Mouse (Mus musculus) megakaryocyte, adult 5-6 weeks (primary cell): ENCODE results near the gene Lgr5. TPM values are rescaled to one million over a fixed set of nuclear protein-coding genes. Genes with fewer than 3 reads are reported as not detected.
A peak's percentile ranks its signal among the peaks of the same experiment; 100 is the strongest.

Experiments used
- ATAC-seq: 2 replicates; pipeline ENCODE4 v1.8.0; 2016; ENCODE audit warnings: mild to moderate bottlenecking, inconsistent platforms; ENCODE audit not compliant: poor library complexity, severe bottlenecking
- total RNA-seq, 2 experiments: library from RNA; stranded (forward) in 1 of 2; stranded (reverse) in 1 of 2; fragments of 153-499, 151-499 nt in 1 of 2; fragments of 221-1000, 200-1000 nt in 1 of 2; gene quantifications; 2 replicates each; pipeline versions ENCODE4 v1.2.3 to v1.2.4; 2015 to 2017

Gene Lgr5
- not detected in 2 replicates for total RNA-seq (2015)
- 0.11 and 1.3 TPM in 2 replicates for total RNA-seq (2017)

DNA sequence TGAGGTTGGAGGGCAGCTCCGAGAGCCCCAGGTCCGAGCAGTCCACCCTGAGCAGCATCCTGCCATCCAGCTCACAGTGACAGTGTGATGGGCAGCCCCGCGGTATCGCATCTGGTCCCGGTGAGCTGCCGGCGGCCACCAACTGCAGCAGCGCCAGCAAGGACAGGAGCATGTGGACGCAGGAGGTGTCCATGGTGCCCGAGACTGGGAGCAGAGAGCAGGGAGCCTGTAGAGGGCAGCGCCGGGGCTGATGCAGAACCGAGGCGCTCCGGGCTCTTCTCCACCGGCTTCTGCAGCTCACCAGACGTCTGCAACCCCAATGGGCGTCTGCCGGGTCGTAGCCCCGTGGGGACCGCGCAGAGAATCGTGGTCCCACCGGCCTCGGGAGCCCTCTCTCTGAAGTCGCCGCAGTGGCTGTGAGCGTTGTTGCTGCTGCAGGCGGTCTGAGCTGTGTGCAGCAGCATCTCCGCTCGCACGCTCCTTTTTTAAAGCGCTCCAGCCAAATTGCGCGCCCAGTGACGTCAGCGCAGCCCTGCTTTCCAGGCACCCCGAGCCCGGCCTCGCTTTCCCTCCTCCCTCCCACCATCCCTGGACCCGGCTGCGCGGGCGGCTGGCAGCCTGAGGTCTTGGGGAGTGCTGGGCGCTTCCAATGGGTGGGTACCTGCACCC is at the start of gene Lgr5:
Gene Lgr5, minus strand, starts transcription at position 480 of the 669 bp plus-strand sequence.
- ATAC-seq, result 0 out of 2 replicates have a peak, but pooled peaks have one; percentile 3

DNA sequence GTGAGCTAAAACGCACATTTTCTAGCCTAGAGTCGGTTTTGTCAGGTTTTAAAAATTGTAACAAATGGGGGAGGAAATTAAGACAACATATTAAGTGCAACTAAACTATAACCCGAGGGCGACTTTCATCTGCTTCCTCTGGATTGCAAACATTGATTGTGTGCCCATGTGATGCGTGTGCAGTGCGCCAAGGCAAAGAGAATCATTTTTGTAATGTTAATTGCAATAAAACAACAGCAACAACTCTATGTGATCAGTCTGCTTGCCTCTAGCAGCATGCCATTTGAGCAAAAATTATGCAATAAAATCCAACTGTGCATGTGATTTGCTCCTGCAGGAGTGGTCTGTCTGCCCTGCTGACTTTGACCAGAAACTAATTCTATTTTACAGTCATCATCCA is 39.1 kb upstream of the Lgr5 start:
- ATAC-seq, result no peak

DNA sequence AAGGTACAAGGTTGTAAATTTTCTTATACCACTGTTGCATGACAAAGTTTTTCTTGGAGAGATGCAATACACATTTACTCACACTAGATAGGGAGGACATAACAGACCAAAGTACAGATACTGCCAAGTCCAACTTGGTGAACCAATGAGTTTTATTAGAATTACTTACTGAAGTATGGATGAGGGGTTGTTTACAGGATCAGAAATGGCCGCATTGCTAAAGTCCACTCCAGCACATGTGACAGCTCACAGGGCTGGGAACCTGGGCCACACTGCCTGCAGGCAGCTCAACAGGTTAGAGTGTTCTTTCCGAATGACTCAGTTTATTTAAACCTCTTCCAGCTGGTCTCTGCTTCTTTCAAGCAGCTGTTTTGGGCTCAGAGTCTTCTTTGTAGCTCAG is 37.4 kb upstream of the Lgr5 start:
- ATAC-seq, result no peak

DNA sequence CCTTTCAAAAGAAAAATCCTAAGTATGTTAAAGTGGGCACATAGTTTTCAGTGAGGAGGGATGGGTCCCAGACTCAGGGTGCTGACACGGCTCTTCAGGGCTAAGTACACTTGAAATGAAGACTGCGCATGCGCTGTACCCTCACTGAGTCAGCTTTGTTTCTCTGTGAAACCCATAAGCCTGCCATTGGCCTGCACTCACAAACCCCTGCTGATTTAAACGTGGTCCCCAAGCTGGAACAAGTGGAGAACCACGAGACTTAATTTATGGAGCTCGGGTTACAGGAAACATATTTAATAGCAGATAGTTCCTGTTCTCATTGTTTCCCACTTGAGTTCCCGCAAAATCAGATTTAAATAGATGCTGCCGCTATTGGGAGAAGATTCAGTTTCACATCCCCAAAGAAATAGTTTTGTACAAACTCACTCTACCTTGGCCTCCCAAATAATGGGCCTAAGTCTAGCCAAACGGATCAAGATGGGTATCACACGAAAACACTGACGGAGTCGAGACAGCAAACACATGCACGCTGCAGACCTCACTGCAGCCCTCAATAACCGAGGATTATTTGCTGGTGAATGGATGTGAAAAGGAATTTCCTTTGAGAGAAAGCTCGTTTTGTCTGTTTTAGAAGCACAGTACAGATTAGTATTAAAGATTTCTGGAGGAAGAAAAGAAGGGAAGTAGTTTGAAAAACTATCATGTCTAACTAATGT is 36.5 kb upstream of the Lgr5 start:
- ATAC-seq, result peak; percentile 68

DNA sequence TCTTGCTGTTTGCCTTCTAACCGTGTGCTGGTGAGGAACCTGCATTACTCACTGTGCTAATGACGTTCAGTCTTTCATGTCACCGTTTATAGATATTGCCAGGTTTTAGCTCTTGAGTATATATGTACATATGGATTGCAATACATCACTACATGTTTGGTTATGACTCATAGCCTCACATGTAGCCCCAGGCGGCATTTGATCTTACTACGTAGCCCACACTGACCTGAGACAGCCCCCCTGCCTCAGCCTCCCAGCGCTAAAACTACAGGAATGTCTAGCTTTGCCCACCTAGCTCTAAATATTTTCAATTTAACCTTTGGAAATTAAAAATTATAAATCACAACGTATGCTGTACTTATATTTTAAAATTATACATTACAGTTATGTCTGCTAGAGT is 35.9 kb upstream of the Lgr5 start:
- ATAC-seq, result no peak

DNA sequence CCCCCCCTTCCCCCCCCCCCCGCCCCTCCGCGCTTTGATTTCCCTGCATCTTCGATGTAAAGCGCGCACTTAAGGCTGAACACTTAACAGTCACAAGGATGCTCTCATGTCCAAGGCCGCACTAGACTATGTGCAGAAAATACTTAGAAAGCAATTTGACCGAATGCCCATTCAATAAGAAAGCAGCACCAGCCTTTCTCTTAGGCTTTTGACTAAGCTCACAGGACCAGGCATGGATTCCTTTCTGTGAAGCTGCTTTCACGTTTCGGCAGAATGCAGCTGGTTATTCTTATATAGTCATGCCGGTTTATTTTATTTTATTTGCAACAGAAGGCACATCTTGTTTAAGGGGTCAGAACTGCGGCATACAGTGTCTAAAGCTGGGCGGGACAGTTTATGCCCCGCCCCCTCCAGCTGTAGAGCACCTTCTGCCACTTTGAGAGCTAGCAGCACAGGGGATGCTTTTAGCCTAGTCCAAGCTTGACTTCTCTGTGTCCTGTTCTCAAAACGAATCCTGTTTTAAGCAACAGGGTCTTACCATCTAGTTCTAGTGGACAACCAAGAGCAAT is 30.8 kb upstream of the Lgr5 start:
- ATAC-seq, result no peak

DNA sequence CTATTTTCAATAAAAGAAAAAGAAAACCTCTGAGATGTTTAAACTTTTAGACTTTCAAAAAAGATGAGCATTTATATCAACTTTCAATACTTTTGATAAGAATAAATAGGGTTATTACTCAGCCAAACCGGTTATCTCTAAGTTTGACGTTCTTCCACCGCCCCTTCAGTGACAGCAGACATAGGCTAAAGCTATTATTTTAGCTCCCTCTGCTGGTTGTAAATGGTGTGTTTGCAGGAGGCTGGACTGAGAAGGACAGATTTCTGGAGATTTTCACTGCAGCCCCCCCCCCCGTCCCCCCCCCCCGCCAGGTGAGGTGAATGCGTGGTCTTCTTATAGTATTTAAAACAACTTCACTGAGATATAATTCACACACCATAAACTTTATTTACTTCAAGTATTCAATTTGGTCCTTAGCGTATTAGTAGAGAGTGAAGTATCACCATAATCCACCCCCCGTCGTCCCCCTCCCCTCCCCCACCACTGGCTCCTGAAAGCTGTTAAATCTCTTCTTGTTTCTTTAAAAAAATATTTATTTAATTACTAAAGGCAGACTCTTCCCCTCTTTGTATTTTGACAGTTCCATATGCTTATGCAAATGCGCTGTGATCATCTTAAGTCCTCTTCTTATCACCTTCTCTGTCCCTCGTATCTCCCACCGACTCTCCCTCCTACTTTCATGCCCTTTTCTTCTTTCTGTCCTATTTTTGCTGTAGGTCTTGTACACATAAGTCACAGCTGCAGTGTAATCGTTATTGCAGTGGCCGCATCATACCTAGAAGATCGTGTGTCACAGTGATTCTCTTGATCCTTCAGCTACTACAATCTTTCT is 30.1 kb upstream of the Lgr5 start:
- ATAC-seq, result 0 out of 2 replicates have a peak, but pooled peaks have one; percentile 49

DNA sequence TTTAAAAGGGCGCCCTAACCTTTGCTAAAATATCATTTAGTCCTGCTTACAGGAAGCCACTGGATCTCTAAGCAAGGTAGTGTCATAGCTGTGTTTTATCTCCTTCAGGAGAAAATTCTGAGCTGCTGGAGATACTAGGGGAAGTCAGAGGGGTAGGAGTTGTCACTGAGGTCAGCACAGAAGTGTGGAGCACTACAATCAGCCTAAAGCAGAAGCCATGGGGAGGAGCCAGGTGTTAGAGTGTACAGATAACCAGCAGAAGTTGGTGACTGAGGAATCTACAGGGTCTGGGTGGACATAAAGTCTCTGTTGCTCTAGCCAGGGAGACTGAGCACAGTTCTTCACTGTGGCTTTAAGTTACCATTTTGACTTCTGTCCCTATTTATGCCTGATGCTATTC is 8.2 kb upstream of the Lgr5 start:
- no peak for ATAC-seq

DNA sequence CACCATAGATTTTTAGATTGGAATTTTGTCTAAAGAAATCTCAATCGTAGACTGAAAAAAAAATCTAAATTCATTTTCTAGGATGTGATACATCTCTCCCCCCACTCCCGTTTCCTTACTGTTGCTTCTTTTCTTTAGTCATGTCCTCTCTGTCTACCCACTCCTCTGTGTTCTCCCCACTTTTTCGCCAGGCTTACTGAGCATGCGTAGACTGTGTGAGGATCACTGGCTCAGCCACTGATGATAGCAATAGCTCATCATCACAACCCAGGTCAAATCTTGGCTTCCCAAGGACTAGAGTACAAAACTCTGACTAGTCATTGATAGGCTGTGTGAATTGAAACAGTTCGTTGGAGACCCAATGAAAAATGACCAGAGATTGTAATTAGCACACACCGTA is 6.1 kb upstream of the Lgr5 start:
- no peak for ATAC-seq

DNA sequence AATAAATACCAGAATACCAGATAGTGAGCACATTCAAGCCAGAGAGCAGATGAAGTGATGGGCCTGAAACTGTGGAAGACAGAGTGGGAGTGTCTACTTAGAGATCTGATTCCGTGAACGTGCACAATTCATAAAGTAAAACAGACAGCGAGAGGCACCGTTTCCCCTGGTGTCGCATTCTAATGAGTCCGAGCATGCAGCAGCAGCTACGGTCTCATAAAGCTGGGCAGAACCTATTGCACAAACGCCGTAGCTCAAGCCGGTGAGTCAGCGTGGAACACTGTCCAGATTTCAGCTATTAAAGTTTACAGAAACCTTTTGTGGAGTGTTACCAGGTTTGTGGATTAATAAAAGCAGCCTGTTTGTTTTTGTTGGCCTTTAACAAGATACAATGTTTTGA is 5.6 kb upstream of the Lgr5 start:
- no peak for ATAC-seq

DNA sequence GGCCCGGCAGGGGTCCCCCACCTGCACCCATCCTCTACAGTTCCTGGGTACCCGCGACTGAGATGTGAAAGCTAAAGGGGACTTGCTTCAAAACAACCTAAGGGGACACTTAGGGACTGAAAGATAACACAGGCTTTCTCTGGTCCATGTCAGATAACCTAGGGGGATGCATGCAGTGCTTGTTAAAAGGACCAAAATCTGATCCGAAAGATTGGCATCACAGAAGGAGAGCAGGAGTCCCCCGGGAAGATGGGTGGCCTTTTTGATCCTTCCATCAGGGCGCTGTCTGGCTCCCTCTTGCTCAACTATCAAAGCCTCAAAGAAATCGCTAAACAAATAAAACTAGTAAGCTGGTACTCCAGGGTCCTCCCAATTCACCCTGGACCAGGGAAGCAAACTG is 399 bp upstream of the Lgr5 start:
- ATAC-seq, result no peak

DNA sequence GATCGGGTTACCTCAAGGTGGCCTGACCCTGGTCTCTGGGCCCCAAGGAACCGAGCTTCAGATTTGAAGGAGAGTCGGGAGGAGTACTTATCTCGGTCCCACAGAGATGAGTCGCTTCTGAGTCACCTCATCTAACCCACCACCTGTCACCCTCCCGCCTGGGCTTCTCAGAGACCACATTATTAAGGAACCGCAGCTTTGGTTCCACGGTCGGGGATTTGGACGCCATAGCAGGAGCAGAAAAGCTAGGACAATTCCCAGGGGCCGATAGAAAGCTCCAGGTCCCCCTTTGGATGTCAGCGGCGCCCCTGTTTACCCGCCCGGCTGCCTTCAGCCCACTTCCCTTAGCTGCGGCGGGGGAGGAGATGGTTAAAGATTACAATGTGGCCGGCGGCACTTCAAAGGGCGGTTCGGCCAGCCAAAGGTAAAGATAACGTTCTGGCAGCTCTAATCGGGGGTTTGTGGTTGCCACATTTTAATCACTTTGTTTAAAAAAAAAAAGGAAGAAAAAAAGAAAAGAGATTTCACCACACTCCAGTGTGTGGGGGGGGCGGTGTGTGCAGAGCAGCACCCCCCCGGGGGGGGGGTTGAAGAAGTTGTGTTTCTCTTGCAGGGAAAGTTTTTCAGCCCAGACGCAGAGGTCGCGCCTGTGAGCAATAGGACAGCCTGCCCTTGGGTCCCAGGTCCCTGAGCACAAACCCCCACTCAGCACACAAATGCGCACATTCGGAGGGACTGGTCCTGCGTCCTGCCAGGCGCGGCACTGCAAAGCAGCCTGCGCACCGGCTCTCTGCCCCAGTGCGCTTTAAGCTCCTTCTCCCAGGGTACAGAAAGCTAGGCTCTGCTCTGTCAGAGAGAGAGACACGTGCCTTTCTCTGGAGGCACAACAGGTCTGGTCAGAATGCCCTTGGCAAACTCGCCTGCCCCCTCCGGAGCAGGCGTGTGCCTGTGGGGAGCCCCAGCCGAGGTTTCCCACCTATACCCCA is 1.0 kb downstream of the Lgr5 start:
- ATAC-seq, result peak; percentile 66

DNA sequence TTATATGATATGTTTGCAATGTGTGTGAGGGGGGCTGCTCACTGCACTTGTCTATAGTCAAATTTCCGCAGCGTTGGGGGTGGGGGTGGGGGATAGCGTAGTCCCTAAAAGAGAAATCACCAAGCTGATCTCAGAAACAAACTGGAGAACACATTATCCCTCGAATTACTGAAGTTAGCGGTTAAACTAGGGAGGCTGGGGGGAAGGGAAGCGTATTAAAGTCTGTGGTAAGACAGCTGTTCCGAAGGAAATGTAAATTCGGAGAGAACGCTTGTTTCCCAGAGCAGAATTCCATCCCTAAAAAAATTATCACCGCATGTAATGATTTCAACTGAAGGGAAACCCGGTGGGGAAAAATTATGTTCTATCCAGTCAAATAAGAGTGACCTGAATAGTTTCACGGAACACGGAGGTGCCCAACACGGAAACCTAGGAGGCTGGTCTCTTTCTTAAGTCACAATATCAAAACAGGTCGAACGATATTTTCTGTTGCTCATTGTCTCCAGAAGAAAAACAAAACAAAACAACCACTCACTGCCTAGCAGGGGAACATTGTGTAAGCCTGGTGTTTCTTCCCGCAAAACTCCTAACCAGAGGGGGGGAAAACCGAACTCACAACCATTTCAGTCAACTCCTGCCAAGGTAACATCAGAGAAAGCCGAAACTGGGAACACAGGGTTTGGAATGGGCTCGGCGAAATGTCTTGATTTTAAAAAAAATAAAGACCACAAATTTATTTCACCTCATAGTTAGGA is 1.9 kb downstream of the Lgr5 start:
- no peak for ATAC-seq

DNA sequence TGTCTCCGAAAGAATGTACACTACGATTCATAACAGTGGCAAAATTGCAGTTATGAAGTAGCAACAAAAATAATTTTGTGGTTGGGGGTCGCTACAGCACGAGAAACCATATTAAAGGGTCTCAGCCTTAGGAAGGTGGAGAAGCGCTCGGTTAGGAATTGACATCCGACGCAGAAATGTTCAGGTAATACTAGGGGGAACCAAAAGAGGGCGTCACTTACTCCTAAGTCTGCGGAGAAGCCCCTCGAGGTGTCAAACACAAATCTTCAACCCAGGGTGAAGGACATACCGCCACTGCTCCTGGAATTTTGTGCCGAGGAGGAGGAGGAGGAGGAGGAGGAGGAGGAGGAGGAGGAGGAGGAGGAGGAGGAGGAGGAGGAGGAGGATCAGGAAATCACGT is 2.9 kb downstream of the Lgr5 start:
- ATAC-seq, result no peak

DNA sequence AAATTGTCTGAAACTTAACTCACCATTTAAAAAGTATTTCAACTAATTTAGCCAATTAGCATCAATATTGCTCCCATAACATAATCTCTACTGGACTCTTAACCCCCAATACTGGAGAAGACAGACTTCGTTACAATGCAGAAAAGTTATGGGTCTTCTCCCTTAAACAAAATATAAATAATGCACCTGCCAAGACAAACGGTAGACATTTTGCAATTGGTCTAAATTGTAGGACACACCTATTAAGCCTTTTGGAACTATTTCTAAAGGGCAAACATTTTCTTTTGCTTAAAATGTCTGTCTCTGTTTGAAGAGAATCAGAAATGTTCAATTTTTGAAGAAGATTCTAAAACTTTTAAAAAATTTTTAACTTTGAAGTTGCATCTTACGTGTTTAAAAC is 4.5 kb downstream of the Lgr5 start:
- ATAC-seq, result no peak

DNA sequence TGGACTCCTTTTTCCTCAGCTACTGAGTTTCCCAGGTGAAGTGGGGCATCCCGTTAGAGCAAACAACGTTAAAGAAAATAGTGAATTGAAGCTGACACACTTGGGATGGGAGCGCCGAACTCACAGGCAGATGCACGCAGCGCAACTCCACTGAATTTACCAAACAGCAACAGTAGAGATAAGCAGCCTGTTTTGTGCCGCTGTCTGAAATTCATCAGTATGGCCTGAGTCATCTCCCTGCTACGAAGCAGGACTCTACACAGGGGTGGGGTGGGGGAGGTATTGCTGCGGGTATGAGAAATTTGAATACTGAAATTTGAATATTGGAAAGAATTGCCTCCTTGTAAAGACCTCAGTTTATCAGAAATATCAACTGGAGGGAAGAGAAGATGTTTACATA is 5.6 kb downstream of the Lgr5 start:
- ATAC-seq, result no peak

DNA sequence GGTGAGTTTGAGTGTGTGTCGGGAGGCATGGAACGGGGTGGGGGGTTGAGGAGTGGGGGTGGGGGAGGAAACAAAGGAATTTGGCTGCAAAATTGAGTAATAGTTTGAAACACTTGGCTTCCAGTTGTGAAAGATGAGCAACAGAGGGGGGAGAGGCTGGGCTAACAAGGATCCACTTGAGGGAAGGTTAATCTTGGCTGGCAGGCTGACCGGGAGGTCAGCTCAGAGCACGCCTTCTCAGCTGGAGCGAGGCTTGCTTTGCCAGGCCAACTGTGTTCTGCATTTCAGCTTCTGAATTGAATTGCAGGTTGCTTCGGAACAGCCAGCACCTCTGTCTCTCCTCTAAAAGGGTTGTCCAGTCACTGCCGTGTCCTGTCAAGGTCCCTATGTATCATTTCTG is 8.1 kb downstream of the Lgr5 start:
- no peak for ATAC-seq

DNA sequence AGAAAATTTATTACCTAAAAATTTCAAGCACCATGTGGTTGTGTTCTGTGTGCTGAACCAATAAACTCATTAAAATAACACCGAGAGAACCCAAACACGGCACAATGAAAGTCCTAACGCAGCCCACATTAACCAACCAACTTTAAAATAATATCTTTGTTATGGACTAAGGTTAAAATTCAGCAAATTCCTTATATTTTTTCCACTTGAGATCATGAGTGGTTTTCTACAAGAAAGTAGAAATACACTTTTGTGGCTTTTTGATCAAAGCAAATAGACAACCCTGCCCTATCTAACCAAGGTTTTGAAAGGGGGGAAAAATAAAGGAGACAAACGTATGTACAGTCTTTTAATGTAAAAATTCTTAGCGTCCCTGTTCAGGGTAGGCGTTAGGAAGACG is 8.5 kb downstream of the Lgr5 start:
- ATAC-seq, result no peak

DNA sequence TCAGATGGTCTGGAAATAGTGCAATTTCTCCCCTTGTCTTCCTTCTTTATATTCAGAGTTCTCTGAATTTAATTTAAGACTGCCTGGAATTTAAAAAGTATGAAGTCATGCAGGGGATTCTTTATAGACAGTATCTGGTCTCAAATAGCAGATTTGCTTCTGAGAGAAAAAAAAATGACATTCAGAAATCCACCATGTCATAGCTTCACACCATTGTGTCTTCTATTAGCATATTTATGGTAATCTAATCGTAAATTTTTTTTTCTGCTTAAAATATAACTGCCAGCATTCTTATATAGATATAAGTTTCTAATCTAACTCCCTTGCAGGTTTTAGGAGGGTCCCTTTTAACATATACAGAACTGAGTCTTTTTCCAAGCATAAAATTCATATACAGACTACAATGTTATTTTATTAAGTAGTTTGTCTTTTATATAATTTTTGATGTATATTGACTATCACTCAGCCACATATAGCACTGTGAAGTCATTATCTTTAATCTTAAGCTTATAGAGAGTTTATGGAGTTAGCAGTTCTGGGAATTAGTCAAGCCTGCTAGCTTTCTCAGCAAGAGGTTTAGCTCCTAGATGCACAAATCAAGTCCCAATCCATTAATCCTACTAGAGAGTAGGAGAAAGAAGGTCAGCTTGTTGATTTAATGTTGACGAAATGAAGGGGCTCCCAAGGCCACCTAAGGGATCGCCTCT is 15.7 kb downstream of the Lgr5 start:
- ATAC-seq, result no peak
